Mouse (Mus musculus): ENCODE measurements around the gene 1700018B08Rik.

1700018B08Rik gene

GRCm38 (mm10) chr8:121562941-121563351, 18.8 kb upstream of the 1700018B08Rik start:
- DNase-seq (ENCODE audit: low spot score in 2 of 2), result no peak

GRCm38 (mm10) chr8:121561636-121562345, 17.7 kb upstream of the 1700018B08Rik start:
- no peak for DNase-seq (ENCODE audit: low spot score in 2 of 2)

GRCm38 (mm10) chr8:121560432-121561100, 16.4 kb upstream of the 1700018B08Rik start:
- DNase-seq (ENCODE audit: low spot score in 2 of 2), result no peak

GRCm38 (mm10) chr8:121559801-121560200, 15.7 kb upstream of the 1700018B08Rik start:
- DNase-seq (ENCODE audit: low spot score in 2 of 2), result no peak

- DNase-seq (ENCODE audit: low spot score in 2 of 2), result no peak
These were observed 14.4 kb upstream of the 1700018B08Rik start for GRCm38 (mm10) chr8:121558538-121558937.

- no peak for DNase-seq (ENCODE audit: low spot score in 2 of 2)
These were observed 13.6 kb upstream of the 1700018B08Rik start for GRCm38 (mm10) chr8:121557746-121558145.

GRCm38 (mm10) chr8:121553831-121554475, 9.8 kb upstream of the 1700018B08Rik start:
- no peak for DNase-seq (ENCODE audit: low spot score in 2 of 2)

GRCm38 (mm10) chr8:121552506-121552905, 8.4 kb upstream of the 1700018B08Rik start:
- no peak for DNase-seq (ENCODE audit: low spot score in 2 of 2)

GRCm38 (mm10) chr8:121551065-121551985, 7.2 kb upstream of the 1700018B08Rik start:
- no peak for DNase-seq (ENCODE audit: low spot score in 2 of 2)

- DNase-seq (ENCODE audit: low spot score in 2 of 2), result no peak
These were observed 5.9 kb upstream of the 1700018B08Rik start for GRCm38 (mm10) chr8:121550056-121550455.

- DNase-seq (ENCODE audit: low spot score in 2 of 2), result peak; percentile 60 to 83
These were observed 3.0 kb upstream of the 1700018B08Rik start for GRCm38 (mm10) chr8:121547132-121547531.

- no peak for DNase-seq (ENCODE audit: low spot score in 2 of 2)
These were observed 816 bp upstream of the 1700018B08Rik start for GRCm38 (mm10) chr8:121544936-121545335.

GRCm38 (mm10) chr8:121542901-121543300, 1.2 kb downstream of the 1700018B08Rik start:
- DNase-seq (ENCODE audit: low spot score in 2 of 2), result no peak

GRCm38 (mm10) chr8:121541862-121542261, 2.3 kb downstream of the 1700018B08Rik start:
- DNase-seq (ENCODE audit: low spot score in 2 of 2), result no peak

- DNase-seq (ENCODE audit: low spot score in 2 of 2), result peak in 1 of 2 experiments; percentile 54
These were observed 11.7 kb downstream of the 1700018B08Rik start for GRCm38 (mm10) chr8:121532381-121532780.

- DNase-seq (ENCODE audit: low spot score in 2 of 2), result no peak
These were observed 13.5 kb downstream of the 1700018B08Rik start for GRCm38 (mm10) chr8:121530639-121531038.

GRCm38 (mm10) chr8:121528790-121529189, 15.3 kb downstream of the 1700018B08Rik start:
- DNase-seq (ENCODE audit: low spot score in 2 of 2), result no peak

GRCm38 (mm10) chr8:121527751-121528150, 16.4 kb downstream of the 1700018B08Rik start:
- DNase-seq (ENCODE audit: low spot score in 2 of 2), result no peak

- no peak for DNase-seq (ENCODE audit: low spot score in 2 of 2)
These were observed 17.1 kb downstream of the 1700018B08Rik start for GRCm38 (mm10) chr8:121526811-121527550.

GRCm38 (mm10) chr8:121525111-121525818, 18.9 kb downstream of the 1700018B08Rik start:
- DNase-seq (ENCODE audit: low spot score in 2 of 2), result no peak

All from spleen, postnatal 10 days (tissue).